Mouse (Mus musculus) neural tube, embryonic 11.5 days (tissue): ENCODE measurements around the gene Usb1. TPM values are rescaled to one million over a fixed set of nuclear protein-coding genes. Genes with fewer than 3 reads are reported as not detected.

Source experiments
- ATAC-seq: fragments of 200-750 bp; cut with Nextera tagmentation; 2 replicates; pipeline ENCODE4 v1.8.0; 2017; ENCODE audit warnings: moderate number of reproducible peaks, mild to moderate bottlenecking, moderate TSS enrichment, moderate library complexity; ENCODE audit not compliant: insufficient read depth, low FRiP score, low TSS enrichment
- DNase-seq: peaks from one replicate; pipeline ENCODE4 v3.0.0-alpha.2; 2015; ENCODE audit warnings: low spot score
- H3K27ac ChIP-seq: fragments of 300-500 bp; sonication (generic); 2 replicates; pipeline ENCODE4 v1.5.1; 2014; ENCODE audit warnings: low read depth, mild to moderate bottlenecking, low read length
- H3K27me3 ChIP-seq: fragments of 300-500 bp; sonication (generic); 2 replicates; pipeline ENCODE4 v1.6.1; 2014; ENCODE audit warnings: mild to moderate bottlenecking, low read length, mixed read lengths; ENCODE audit not compliant: control insufficient read depth, insufficient read depth
- H3K36me3 ChIP-seq: fragments of 300-500 bp; sonication (generic); 2 replicates; pipeline ENCODE4 v1.6.1; 2014; ENCODE audit warnings: mild to moderate bottlenecking, low read length, moderate library complexity, mixed read lengths; ENCODE audit not compliant: control insufficient read depth, insufficient read depth
- H3K4me1 ChIP-seq: fragments of 300-500 bp; sonication (generic); 2 replicates; pipeline ENCODE4 v1.6.1; 2014; ENCODE audit warnings: low read length, mixed read lengths; ENCODE audit not compliant: control insufficient read depth, insufficient read depth
- H3K4me2 ChIP-seq: fragments of 300-500 bp; sonication (generic); 2 replicates; pipeline ENCODE4 v1.6.1; 2014; ENCODE audit warnings: low read depth, mild to moderate bottlenecking, moderate library complexity
- H3K4me3 ChIP-seq: fragments of 300-500 bp; sonication (generic); 2 replicates; pipeline ENCODE4 v1.5.1; 2014; ENCODE audit warnings: low read depth, low read length
- H3K9ac ChIP-seq: fragments of 300-500 bp; sonication (generic); 2 replicates; pipeline ENCODE4 v1.6.1; 2014; ENCODE audit warnings: mild to moderate bottlenecking, low read length
- H3K9me3 ChIP-seq: fragments of 300-500 bp; sonication (generic); 2 replicates; pipeline ENCODE4 v1.6.1; 2016; ENCODE audit warnings: low read length; ENCODE audit not compliant: control insufficient read depth
- WGBS: fragments of 180-500 bp; shearing (Covaris S2); extraction: QIAGEN DNeasy Blood & Tissue Kit; methylation state at CpG from one replicate; pipeline ENCODE4 v1.1.7; 2014; 5-methylcytosine and 5-hydroxymethylcytosine counted together
- polyA plus RNA-seq: library from polyadenylated mRNA; unstranded; fragments of >200 nt; fragmentation: Nextera tagmentation; extraction: Ambion mirVana; gene quantifications from 2 replicates; pipeline ENCODE4 v1.2.1, GENCODE M21; 2014

The Usb1 gene
- polyA plus RNA-seq, 1 experiment from 2014 or later: 38.0 TPM

DNA sequence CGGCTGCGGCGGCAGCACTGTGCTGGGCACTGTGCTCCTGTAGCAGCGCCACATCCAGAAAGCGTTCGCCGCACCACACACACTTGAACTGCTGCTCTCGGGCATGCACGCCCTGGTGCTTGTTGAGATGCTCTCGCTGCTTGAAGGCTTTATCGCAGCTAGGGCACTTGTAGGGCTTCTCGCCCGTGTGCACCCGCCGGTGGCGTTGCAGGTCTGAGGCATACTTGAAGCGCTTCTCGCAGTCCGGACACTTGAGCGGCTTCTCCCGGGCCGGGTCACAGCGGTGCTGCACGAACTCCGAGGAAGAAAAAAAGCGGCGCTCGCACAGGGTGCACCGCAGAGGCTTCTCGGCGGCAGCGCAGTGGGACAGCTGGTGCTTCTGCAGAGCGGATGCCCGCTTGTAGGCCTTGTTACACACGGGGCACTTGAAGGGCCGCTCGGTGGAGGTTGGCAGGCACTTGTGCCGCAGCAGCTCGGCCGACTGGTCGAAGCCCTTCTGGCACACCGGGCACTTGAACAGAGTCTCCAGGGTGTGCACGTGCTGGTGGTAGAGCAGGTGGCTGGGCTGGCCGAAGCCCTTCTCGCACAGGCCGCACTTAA lies 4.1 kb upstream of the Usb1 start:
- ATAC-seq: no peak
- Histone ChIP-seq H3K27ac (no peak overlapping the region), H3K4me1 (peaks cover 9% of the 10 kb centered on the region), H3K9me3 (no peaks in the 10 kb centered on the region), H3K27me3 (no peaks in the 10 kb centered on the region), H3K9ac (no peak overlapping the region), H3K4me3 (no peak overlapping the region), H3K36me3 (peaks cover 41% of the 10 kb centered on the region), H3K4me2 (no peak overlapping the region)
- 86% methylated on average over 46 of the region's 46 CpGs for WGBS
- no peak for DNase-seq

DNA sequence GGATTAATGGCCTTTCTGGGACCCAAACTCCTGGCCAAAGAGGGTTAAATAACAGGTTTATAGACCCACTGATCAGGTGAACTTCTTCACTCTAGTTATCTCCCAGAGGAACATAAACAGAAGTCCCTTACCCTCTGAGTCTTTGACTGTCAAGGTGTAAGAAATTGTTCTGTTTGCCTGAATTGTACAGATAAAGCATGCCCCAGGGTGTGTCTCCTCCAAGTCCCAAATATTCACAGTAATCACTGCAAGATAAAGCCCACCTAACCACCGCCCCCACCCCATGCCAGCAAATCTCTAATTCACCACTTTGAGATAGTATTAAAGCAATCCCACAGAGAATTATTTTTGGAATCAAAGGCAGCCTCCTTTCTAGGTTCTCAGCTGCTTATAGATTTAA lies 1.7 kb upstream of the Usb1 start:
- no peaks in the 10 kb centered on the region for H3K9me3 ChIP-seq
- ATAC-seq (no peak), DNase-seq (no peak)
- H3K27ac ChIP-seq: no peak overlapping the region
- peak overlapping the region; percentile 90 for H3K4me3 ChIP-seq
- 84% methylated on average over 1 of the region's 1 CpGs for WGBS
- H3K27me3 ChIP-seq: no peaks in the 10 kb centered on the region
- peak overlapping the region; percentile 0; the same call in 1 of the 2 replicates for H3K9ac ChIP-seq
- H3K4me2 ChIP-seq: peak overlapping the region; percentile 73
- peaks cover 31% of the 10 kb centered on the region for H3K36me3 ChIP-seq
- peaks cover 9% of the 10 kb centered on the region for H3K4me1 ChIP-seq

DNA sequence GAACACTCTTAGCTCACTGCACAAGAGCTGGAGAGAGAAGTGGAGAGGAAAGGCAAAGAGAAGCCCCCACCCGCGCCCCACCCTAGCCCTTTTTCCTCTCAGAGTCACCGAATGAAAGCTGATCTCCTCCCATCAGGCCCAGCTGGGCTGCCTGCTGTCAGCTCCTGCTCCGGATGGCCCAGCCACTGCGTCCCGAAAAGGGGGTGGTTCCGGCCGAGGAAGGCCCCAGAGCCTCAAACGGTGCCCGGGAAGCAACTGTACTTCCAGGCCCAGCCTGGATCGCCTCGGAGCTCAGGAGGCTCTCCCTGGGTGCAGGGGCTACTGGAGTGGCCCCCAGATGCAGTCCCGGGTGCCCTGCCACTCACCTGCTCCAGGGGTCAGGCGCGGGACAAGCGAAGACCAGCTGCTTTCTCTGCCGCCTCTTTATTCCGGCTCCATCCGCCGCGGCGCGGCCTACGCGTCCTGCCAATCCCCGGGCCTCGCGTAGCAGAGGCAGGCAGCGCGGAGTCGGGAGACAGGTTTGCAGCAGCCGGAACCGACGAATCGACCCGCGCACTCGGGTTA lies 846 bp upstream of the Usb1 start:
- Histone ChIP-seq H3K9ac (peak overlapping the region; percentile 97), H3K27ac (peak overlapping the region; percentile 92), H3K36me3 (peaks cover 26% of the 10 kb centered on the region), H3K4me1 (peaks cover 9% of the 10 kb centered on the region), H3K4me2 (peak overlapping the region; percentile 73), H3K4me3 (peak overlapping the region; percentile 90), H3K9me3 (no peaks in the 10 kb centered on the region), H3K27me3 (no peaks in the 10 kb centered on the region)
- ATAC-seq (peak; percentile 56), DNase-seq (peak; percentile 77)
- under 1% methylated on average over 38 of the region's 38 CpGs for WGBS

DNA sequence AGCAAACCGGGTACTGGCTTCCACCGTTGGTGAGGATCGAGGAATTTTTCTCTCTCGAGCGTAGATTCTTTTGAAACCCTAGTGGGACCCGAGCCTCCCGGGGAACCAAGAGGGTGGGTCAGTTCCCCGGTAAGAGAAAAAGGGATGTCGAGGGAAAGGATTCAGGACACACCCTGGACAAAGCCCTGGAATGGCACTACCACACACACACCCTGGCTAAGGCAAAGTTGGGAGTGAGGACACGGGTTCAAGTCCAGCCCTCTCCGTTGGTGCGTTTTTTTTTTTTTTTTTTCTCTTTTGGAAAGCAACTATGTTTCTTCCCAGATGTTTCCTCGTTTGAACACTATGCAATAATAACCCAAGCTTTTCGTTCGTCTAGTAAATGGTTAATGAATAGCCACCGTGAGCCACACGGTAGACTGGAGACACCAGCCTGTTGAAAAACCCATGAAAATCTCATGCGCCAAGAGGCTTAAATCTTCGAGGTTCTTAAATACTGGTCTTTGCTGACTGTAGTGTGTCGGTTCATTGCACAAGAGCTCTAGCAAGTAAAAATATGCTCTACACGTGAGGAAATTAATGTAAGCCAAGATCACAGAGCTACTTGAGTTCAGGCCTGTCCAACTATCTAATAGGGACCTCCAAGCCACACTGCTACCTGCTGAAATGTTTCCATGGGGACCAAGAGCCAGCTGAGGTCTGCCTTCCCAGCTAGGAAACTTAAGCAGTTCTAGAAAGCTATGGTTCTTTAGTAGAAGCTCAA lies 534 bp downstream of the Usb1 start:
- H3K4me3 ChIP-seq: peak overlapping the region; percentile 90
- H3K9me3 ChIP-seq: no peaks in the 10 kb centered on the region
- H3K27me3 ChIP-seq: no peaks in the 10 kb centered on the region
- peak; percentile 23; the same call in 1 of the 2 replicates for ATAC-seq
- DNase-seq: no peak
- peak overlapping the region; percentile 73 for H3K4me2 ChIP-seq
- peaks cover 9% of the 10 kb centered on the region for H3K4me1 ChIP-seq
- H3K27ac ChIP-seq: peak overlapping the region; percentile 92
- WGBS: 31% methylated on average over 21 of the region's 21 CpGs
- peak overlapping the region; percentile 97 for H3K9ac ChIP-seq
- peaks cover 16% of the 10 kb centered on the region for H3K36me3 ChIP-seq

DNA sequence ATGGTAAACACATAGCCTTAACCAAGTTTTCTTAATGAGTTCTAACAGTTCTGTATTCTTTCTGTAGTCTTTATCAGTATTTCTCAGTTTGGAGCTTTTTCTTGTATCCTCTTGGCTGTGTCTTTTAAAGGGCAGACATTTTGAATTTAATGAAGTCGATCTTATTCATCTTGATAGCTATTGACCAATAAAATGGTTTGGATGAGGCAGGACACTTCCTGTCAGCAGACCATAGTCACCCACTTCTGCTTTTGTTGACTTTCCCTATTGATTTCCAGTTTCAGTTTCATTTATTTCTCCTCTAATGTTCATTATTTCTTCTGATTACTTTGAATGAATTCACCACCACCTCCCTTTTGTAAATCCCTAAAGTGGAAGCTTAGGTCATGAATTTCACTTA lies 3.6 kb downstream of the Usb1 start:
- DNase-seq: no peak

DNA sequence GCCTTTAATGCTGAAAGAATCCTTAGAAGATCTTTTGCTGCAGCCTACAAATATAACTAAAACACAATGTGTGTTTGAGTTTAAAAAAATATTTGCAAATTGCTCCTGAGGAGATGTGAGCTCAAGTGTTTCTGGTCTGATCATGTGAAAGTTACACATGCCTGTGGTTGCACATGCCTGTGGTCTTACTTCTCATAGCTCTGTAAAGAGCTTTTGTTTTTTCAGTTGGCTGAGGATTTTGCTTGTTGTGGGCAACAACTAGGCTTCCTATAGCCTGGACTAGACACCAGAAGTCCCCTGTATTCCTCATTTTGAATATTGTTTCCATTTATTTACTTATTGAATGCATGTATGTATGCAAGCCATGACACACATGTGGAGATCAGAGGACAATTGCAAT lies 4.3 kb downstream of the Usb1 start:
- ATAC-seq: no peak
- H3K4me2 ChIP-seq: no peak overlapping the region

More for the DNA sequence above, 3.6 kb downstream of the Usb1 start:
- no peak for ATAC-seq
- H3K27me3 ChIP-seq: no peaks in the 10 kb centered on the region
- no peak overlapping the region for H3K9ac ChIP-seq
- no peak overlapping the region for H3K27ac ChIP-seq
- H3K4me1 ChIP-seq: no peaks in the 10 kb centered on the region
- 91% methylated on average over 1 of the region's 1 CpGs for WGBS
- no peaks in the 10 kb centered on the region for H3K36me3 ChIP-seq
- no peak overlapping the region for H3K4me2 ChIP-seq
- no peak overlapping the region for H3K4me3 ChIP-seq
- no peaks in the 10 kb centered on the region for H3K9me3 ChIP-seq

DNA sequence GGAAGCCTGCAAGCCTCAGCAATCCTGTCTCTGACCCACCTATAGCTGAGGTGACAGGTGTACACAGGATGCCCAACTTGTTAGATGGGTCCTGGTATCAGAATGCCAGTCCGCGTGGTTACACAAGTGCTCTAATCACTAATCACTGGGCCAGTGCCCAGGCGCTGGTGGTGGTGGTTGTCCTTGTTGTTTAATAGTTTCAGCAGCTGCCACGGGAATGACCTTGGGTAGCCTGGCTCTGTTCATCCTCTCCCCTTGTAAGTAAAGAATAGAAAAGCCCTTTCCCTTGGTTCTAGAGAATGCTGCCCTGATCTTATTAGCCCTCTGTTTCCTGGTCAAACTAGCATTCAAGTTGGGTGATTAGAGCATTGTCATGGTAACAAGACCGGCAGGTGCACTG lies 9.6 kb downstream of the Usb1 start:
- DNase-seq (no peak), ATAC-seq (no peak)
- no peaks in the 10 kb centered on the region for H3K27me3 ChIP-seq
- H3K4me2 ChIP-seq: no peak overlapping the region
- no peak overlapping the region for H3K4me3 ChIP-seq
- WGBS: 82% methylated on average over 5 of the region's 5 CpGs
- no peaks in the 10 kb centered on the region for H3K4me1 ChIP-seq
- H3K9me3 ChIP-seq: no peaks in the 10 kb centered on the region
- H3K36me3 ChIP-seq: peaks cover 3% of the 10 kb centered on the region; the same call in 1 of the 2 replicates
- H3K9ac ChIP-seq: no peak overlapping the region
- no peak overlapping the region for H3K27ac ChIP-seq

More for the DNA sequence above, 4.3 kb downstream of the Usb1 start:
- Histone ChIP-seq H3K4me1 (no peaks in the 10 kb centered on the region), H3K36me3 (no peaks in the 10 kb centered on the region), H3K27me3 (no peaks in the 10 kb centered on the region), H3K9ac (no peak overlapping the region), H3K9me3 (no peaks in the 10 kb centered on the region), H3K27ac (no peak overlapping the region), H3K4me3 (no peak overlapping the region)
- no peak for DNase-seq

DNA sequence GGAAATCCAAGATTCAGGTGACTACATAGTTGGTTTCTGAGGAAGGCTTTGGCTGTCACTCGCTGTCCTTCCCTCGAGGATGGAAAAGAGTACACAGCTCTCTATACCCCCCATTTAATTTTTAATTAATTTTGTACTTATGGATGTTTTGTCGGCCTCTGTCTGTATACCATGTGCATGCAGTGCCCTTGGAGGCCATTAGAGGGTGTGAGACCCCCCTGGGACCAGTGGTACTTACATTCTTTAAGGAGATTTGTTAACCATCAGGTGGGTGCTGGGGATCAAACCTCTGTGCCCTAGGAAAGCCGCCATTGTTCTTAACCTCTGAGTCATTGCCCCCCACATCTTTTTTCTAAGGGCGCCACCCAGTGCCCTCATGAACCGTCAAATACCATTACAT lies 12.6 kb downstream of the Usb1 start:
- H3K27ac ChIP-seq: no peak overlapping the region
- no peak for ATAC-seq
- no peaks in the 10 kb centered on the region for H3K9me3 ChIP-seq
- H3K27me3 ChIP-seq: no peaks in the 10 kb centered on the region
- H3K4me2 ChIP-seq: no peak overlapping the region
- no peak overlapping the region for H3K4me3 ChIP-seq
- no peak overlapping the region for H3K9ac ChIP-seq
- WGBS: 77% methylated on average over 6 of the region's 6 CpGs
- peaks cover 3% of the 10 kb centered on the region; the same call in 1 of the 2 replicates for H3K36me3 ChIP-seq
- no peaks in the 10 kb centered on the region for H3K4me1 ChIP-seq
- no peak for DNase-seq
